Mouse (Mus musculus) lung, postnatal 14 days (tissue): ENCODE results near the gene Ugt3a2.

ENCODE experiments used
- DNase-seq: peaks from one replicate; pipeline ENCODE4 v3.0.0; 2021

The Ugt3a2 gene

DNA sequence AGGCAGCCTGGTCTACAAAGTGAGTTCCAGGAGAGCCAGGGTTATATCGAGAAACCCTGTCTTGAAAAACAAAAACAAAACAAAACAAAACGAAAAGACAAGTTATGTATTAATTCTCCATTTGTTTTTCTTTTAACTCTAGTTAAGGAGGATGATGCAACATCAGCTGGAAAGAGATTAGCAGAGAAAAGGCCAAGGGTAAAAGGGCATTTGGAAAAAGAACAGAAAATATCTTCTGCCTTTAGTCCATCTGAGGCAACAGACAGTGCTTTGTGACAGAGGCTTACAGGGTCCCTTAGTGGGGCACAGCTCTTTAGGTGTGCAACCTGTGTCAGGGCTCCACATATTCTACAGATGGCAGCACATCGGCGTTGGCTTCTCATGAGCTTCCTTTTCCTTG lies at the start of gene Ugt3a2:
TSS of gene Ugt3a2 (plus strand) at position 210 of the 400 bp plus-strand sequence.
- DNase-seq, result no peak

DNA sequence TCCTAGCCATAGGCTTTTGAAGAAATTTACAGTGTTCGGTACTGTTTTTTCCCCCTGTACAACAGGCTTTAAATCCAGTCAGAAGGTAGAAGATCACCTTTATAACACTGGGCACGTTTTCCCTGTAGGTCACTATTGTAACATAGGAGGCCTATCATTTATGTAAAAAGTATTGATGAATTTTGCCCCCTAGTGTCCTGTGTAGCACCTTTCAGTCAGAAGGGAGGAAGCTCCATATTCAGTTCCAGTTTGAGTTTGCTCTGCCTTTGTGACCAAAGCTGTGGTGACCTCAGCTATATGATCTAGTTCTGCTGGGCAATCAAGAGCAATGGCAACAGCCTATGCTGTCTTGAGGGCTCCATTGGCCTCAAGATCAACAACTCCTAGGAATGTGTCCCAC lies 45.7 kb upstream of the Ugt3a2 start:
- no peak for DNase-seq

DNA sequence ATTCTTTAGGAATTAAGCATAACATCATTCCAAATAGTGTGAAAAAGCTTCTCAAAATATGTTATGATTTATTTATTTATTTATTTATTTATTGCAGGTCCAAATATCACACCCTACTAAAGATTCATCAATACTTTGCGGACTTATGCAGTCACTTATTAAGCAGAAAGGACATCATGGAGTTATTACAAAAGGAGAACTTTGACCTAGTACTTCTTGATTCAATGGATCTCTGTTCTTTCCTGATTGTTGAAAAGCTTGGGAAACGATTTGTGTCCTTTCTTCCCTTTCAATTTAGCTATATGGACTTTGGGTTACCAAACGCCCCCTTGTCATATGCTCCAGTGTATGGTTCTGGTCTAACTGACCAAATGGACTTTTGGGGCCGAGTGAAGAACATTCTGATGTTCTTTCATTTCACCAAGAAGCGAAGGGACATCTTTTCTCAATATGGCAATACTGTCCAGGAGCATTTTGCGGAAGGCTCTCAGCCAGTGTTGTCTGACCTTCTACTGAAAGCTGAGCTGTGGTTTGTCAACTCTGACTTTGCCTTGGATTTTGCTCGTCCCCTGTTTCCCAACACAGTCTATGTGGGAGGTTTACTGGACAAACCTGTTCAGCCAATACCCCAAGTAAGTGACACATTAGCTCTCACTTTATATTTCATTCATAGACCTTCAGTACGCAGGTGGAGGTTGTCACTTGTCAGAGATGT lies 29.2 kb upstream of the Ugt3a2 start:
- no peak for DNase-seq

DNA sequence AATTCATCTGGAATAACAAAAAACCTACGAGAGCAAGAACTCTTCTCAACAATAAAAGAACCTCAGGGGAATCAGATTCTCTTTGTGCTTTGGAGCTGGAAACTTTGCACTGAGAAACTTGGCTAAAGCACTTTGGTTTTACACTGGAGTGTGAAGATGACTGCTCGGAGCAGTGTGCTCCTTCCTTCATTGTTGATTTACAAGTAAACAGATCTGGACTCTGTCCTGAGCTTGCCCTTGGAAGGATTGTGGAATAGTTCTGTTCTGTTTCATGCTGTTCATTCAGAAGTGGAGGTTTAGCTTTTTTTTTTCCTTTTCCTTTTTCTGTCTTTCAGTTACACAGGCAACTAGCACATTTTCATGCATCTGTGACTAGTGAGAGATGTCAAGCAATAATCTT lies 754 bp upstream of the Ugt3a2 start:
- no peak for DNase-seq

DNA sequence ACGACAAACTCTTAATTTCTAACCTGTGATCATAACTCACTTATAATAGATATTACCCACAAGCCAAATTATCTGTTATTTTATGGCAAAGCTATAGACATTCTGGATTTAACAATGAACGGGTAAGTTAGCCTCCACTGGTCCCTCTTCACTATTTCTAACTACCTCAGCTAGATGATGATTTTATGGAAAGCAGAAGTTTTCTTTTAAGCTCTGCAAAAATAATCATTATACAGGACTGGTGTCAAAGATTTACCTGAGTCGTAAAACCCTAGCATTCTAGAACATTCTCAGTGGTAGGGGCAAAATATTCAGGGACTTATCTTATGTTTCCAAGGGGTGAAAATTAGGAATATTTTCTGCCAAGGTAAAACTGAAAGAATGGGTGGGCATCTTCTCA lies 1.3 kb downstream of the Ugt3a2 start:
- no peak for DNase-seq

DNA sequence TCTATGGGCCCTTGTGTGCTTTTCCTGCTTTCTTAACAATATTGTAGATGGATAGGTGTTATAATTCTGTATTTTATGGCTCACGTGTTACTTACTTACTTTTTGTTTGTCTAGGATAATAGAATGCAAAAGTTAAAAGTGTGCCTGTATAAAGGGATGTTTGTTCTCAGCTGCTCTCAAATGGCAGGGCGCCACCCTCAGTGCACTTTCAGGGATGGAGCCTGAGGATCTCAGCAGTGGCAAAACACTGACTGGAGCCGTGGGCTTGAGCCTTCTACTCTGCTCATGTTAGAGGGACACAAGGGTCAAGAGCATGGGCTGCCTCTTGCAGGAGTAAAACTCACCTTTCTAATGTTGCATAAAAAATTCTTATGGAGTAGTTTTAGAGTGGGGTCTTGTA lies 1.7 kb downstream of the Ugt3a2 start:
- no peak for DNase-seq

DNA sequence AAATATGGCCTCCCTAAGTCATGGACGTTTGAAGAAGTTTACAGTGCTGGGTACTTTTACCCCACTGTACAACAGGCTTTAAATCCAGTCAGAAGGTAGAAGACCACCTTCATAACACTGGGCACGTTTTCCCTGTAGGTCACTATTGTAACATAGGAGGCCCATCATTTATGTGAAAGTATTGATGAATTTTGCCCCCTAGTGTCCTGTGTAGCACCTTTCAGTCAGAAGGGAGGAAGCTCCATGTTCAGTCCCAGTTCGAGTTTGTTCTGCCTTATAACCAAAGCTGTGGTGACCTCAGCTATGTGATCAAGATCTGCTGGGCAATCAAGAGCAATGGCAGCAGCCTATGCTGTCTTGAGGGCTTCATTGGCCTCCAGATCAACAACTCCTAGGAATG lies 13.4 kb downstream of the Ugt3a2 start:
- DNase-seq, result no peak

DNA sequence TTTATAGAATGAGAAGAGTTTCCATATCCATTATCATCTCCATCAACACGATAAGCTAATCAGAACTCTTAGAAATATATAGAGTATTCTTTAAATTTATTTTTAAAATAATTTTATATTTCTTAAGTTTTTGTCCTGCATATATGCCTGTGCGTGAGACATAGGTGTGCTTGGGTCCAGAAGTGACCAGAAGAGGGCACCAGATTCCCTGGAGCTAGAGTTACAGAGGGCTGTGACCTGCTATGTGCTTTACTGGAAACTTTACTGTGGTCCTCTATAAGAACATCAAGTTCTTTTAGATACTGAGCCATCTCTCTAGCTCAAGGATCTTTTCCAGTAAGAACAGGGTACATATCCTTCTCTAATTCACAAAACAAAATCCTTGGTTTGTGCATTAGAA lies 27.5 kb downstream of the Ugt3a2 start:
- no peak for DNase-seq

DNA sequence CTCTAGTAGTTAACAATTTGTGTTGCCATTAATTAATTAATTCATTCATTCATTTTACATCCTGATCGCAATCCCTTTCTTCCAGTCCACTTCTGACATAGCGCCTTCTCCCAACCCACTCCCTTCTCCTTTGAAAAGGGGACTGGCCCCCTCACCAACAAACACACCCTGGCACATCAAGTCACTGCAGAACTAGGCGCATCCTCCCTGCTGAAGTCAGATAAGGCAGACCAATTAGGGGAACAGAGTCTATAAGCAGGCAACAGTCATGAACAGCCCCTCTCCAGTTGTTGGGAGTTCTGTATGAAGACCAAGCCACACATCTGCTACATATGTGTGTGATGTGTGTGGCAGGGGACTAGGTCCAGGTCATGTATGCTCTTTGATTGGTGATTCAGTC lies 33.4 kb downstream of the Ugt3a2 start:
- DNase-seq, result no peak

DNA sequence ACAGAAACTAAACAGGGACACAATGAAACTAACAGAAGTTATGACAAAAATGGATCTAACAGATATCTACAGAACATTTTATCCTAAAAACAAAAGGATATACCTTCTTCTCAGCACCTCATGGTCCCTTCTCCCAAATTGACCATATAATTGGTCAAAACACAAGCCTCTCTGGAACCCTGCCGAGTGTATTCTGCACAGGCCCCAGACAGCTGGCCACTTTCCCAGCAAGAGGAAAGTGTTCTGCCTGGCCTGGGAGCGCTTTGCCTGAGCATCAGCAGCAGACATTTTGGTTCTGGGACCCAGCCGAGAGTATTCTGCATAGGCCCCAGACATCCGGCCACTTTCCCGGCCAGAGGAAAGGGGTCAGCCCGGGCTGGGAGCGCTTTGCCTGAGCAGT lies 40.9 kb downstream of the Ugt3a2 start:
- no peak for DNase-seq

DNA sequence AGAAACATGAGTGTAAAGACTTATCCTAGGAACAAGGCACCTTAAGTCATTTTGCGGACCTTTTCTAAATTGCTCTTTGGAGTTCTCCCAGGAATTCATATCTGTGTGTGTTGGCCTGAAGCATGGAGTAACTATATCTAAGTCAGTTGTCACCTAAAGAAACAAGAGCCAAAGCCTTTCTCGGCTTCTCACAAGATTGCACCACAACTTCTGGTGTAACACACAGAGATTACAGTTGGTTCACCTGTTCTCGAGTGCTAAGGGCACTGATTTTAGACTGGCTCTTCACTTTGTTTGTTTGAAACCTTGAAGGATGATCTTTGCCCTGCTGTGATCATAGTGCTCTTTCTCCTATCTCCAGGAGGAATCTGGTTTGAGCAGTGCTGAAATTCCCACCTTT lies 74.1 kb downstream of the Ugt3a2 start:
- DNase-seq, result no peak
